In genomic region chr8:94183117-94183516, GRCm38 (mm10) we compare ENCODE assay signal across 8 mouse cellular contexts. TPM values are rescaled to one million over a fixed set of nuclear protein-coding genes. Genes with fewer than 3 reads are reported as not detected.
DNase-seq lines count a peak whose midpoint lies in the region; ATAC-seq and TF ChIP-seq lines count a peak whose summit lies in the region.

No protein-coding gene starts in this region.

- H3K27me3 ChIP-seq in embryonic facial prominence, embryonic 12.5 days, result peaks cover 91% of the 10 kb centered on the region
- no peaks in the 10 kb centered on the region for H3K27me3 ChIP-seq in kidney, adult 2 months (replicated peaks; ENCODE audit: control insufficient read depth, insufficient read depth, low read length)
- no peaks in the 10 kb centered on the region; the same call in 1 of the 2 replicates for H3K27me3 ChIP-seq in liver, embryonic 14.5 days (ENCODE audit: control insufficient read depth, insufficient read depth, low read length)
- peaks cover 11% of the 10 kb centered on the region; the same call in 1 of the 2 replicates for H3K27me3 ChIP-seq in stomach, embryonic 15.5 days (replicated peaks)

- ATAC-seq in embryonic facial prominence, embryonic 12.5 days (ENCODE audit: insufficient number of reproducible peaks, insufficient read depth, low FRiP score, low TSS enrichment), result peak; percentile 43; the same call in 1 of the 2 replicates
- ATAC-seq in liver, embryonic 14.5 days (ENCODE audit: insufficient read depth), result peak; percentile 64
- ATAC-seq in stomach, embryonic 15.5 days (ENCODE audit: insufficient read depth, low FRiP score, low read depth), result peak; percentile 71

- TF ChIP-seq POLR2A in kidney, adult 2 months (IDR thresholded peaks at IDR 0.05; ENCODE audit: low read depth, low read length), result no peak

- H3K4me1 ChIP-seq in embryonic facial prominence, embryonic 12.5 days, result peaks cover 29% of the 10 kb centered on the region
- peaks cover 4% of the 10 kb centered on the region; the same call in 1 of the 2 replicates for H3K4me1 ChIP-seq in kidney, adult 2 months (ENCODE audit: control insufficient read depth, insufficient read depth, low read length)
- peaks cover 57 to 63% of the 10 kb centered on the region in 2 experiments for H3K4me1 ChIP-seq in liver, embryonic 14.5 days (replicated peaks; ENCODE audit: control insufficient read depth in 2 of 2, insufficient read depth in 2 of 2, low read length in 1 of 2)
- peaks cover 19% of the 10 kb centered on the region for H3K4me1 ChIP-seq in stomach, embryonic 15.5 days

- H3K36me3 ChIP-seq in embryonic facial prominence, embryonic 12.5 days, result no peaks in the 10 kb centered on the region
- no peaks in the 10 kb centered on the region for H3K36me3 ChIP-seq in kidney, adult 2 months (ENCODE audit: control insufficient read depth, insufficient read depth, low read length)
- no peaks in the 10 kb centered on the region; the same call in 1 of the 2 replicates for H3K36me3 ChIP-seq in liver, embryonic 14.5 days (replicated peaks; ENCODE audit: control insufficient read depth, insufficient read depth, low read depth)
- no peaks in the 10 kb centered on the region for H3K36me3 ChIP-seq in stomach, embryonic 15.5 days

- DNase-seq in ovary, adult 18-20 months (ENCODE audit: low spot score), result peak; percentile 81
- no peak for DNase-seq in ovary, postnatal 10 days (ENCODE audit: low spot score)
- DNase-seq in heart, adult 8-10 months (ENCODE audit: low spot score), result peak; percentile 73
- DNase-seq in kidney, adult 2 months, result peak; percentile 88
- peak; percentile 90 to 93 (median 90) for DNase-seq in liver, embryonic 14.5 days (ENCODE audit: low read depth in 3 of 3, low spot score in 3 of 3)
- peak; percentile 88 for DNase-seq in naive thymus-derived CD4-positive, alpha-beta T cell, adult 2 months (ENCODE audit: low read depth)

- TF ChIP-seq CTCF in kidney, adult 2 months (conservative IDR thresholded peaks at IDR 0.05; ENCODE audit: insufficient read depth, insufficient read length, low read depth, low read length), result peak; percentile 67
- TF ChIP-seq CTCF in liver, embryonic 14.5 days (IDR thresholded peaks at IDR 0.05; ENCODE audit: low read depth), result peak; percentile 89

- 0 out of 2 replicates have a peak overlapping the region, but pooled peaks have one; percentile 13 for H3K27ac ChIP-seq in embryonic facial prominence, embryonic 12.5 days
- H3K27ac ChIP-seq in kidney, adult 2 months (ENCODE audit: insufficient read depth, low read depth, low read length), result peak overlapping the region; percentile 84
- H3K27ac ChIP-seq in liver, embryonic 14.5 days, result peak overlapping the region; percentile 95
- H3K27ac ChIP-seq in stomach, embryonic 15.5 days, result peak overlapping the region; percentile 85

- no peaks in the 10 kb centered on the region for H3K9me3 ChIP-seq in embryonic facial prominence, embryonic 12.5 days
- no peaks in the 10 kb centered on the region for H3K9me3 ChIP-seq in liver, embryonic 14.5 days (ENCODE audit: control insufficient read depth, low read length)
- no peaks in the 10 kb centered on the region for H3K9me3 ChIP-seq in stomach, embryonic 15.5 days

- peak overlapping the region; percentile 18 for H3K4me3 ChIP-seq in embryonic facial prominence, embryonic 12.5 days
- H3K4me3 ChIP-seq in kidney, adult 2 months (ENCODE audit: insufficient read depth, low read depth, low read length), result peak overlapping the region; percentile 43
- peak overlapping the region; percentile 59 to 66 for H3K4me3 ChIP-seq in liver, embryonic 14.5 days (ENCODE audit: insufficient read depth in 1 of 2, low read depth in 2 of 2, low read length in 2 of 2)
- peak overlapping the region; percentile 31 for H3K4me3 ChIP-seq in stomach, embryonic 15.5 days (replicated peaks)

- no peak; the same call in none of the 2 replicates for TF ChIP-seq EP300 in liver, embryonic 14.5 days (IDR thresholded peaks at IDR 0.05; ENCODE audit: low read depth)

- H3K9ac ChIP-seq in embryonic facial prominence, embryonic 12.5 days, result no peak overlapping the region
- H3K9ac ChIP-seq in liver, embryonic 14.5 days (replicated peaks), result peak overlapping the region; percentile 74
- no peak overlapping the region for H3K9ac ChIP-seq in stomach, embryonic 15.5 days

- WGBS in embryonic facial prominence, embryonic 12.5 days, result under 1% methylated on average over 16 of the region's 16 CpGs
- under 1% methylated on average over 16 of the region's 16 CpGs for WGBS in kidney, adult 2 months
- WGBS in liver, embryonic 14.5 days (ENCODE audit: insufficient replicate concordance), result 0% methylated on average over 16 of the region's 16 CpGs
- WGBS in stomach, embryonic 15.5 days, result under 1% methylated on average over 16 of the region's 16 CpGs

- H3K4me2 ChIP-seq in embryonic facial prominence, embryonic 12.5 days (replicated peaks), result peak overlapping the region; percentile 42
- H3K4me2 ChIP-seq in liver, embryonic 14.5 days (ENCODE audit: low read depth), result peak overlapping the region; percentile 88
- peak overlapping the region; percentile 54 for H3K4me2 ChIP-seq in stomach, embryonic 15.5 days

RNA-seq across cellular contexts. Expression of gene Mt1, which starts 4.2 kb away (rescaled TPM):
- polyA plus RNA-seq in embryonic facial prominence, embryonic 12.5 days (2016; fragmentation: Nextera tagmentation; extraction: Ambion mirVana), result 73.2 and 73.3 TPM in 2 replicates
- 100 to 1,000 TPM; 196 to 496 (median 239) TPM for total RNA-seq in heart, adult 8-10 months (2022)
- 906 and 994 TPM in 2 replicates for polyA plus RNA-seq in kidney, adult 2 months (2012; rRNA removed)
- polyA plus RNA-seq in liver, embryonic 14.5 days (2012; rRNA removed), result 3,236 and 4,039 TPM in 2 replicates
- polyA plus RNA-seq in liver, embryonic 14.5 days (2014; fragmentation: Nextera tagmentation; extraction: Ambion mirVana), result 5,334 and 6,015 TPM in 2 replicates
- polyA plus RNA-seq in stomach, embryonic 15.5 days (2015; fragmentation: Nextera tagmentation; extraction: Ambion mirVana), result 1,735 and 2,224 TPM in 2 replicates

RNA-seq across cellular contexts. Expression of gene Mt2, which starts 10.7 kb away (rescaled TPM):
- 28.6 and 37.7 TPM in 2 replicates for polyA plus RNA-seq in embryonic facial prominence, embryonic 12.5 days (2016; fragmentation: Nextera tagmentation; extraction: Ambion mirVana)
- total RNA-seq in heart, adult 8-10 months (2022), result 100 to 1,000 TPM in 1 of 4 experiments, 10 to 100 TPM in 3; 34.4 to 168 (median 56.0) TPM
- polyA plus RNA-seq in kidney, adult 2 months (2012; rRNA removed), result 57.6 and 80.2 TPM in 2 replicates
- polyA plus RNA-seq in liver, embryonic 14.5 days (2012; rRNA removed), result 1,629 and 2,197 TPM in 2 replicates
- polyA plus RNA-seq in liver, embryonic 14.5 days (2014; fragmentation: Nextera tagmentation; extraction: Ambion mirVana), result 1,576 and 1,601 TPM in 2 replicates
- 478 and 643 TPM in 2 replicates for polyA plus RNA-seq in stomach, embryonic 15.5 days (2015; fragmentation: Nextera tagmentation; extraction: Ambion mirVana)

RNA-seq across cellular contexts. Expression of gene Mt3, which starts 30.7 kb away (rescaled TPM):
- polyA plus RNA-seq in embryonic facial prominence, embryonic 12.5 days (2016; fragmentation: Nextera tagmentation; extraction: Ambion mirVana), result 4.7 and 5.7 TPM in 2 replicates
- 1 to 10 TPM; 2.3 to 5.4 (median 4.3) TPM for total RNA-seq in heart, adult 8-10 months (2022)
- 4.2 and 8.4 TPM in 2 replicates for polyA plus RNA-seq in kidney, adult 2 months (2012; rRNA removed)
- polyA plus RNA-seq in liver, embryonic 14.5 days (2012; rRNA removed), result 0.10 and 0.30 TPM in 2 replicates
- 0.61 TPM in 1 of 2 replicates, not detected in the other for polyA plus RNA-seq in liver, embryonic 14.5 days (2014; fragmentation: Nextera tagmentation; extraction: Ambion mirVana)
- polyA plus RNA-seq in stomach, embryonic 15.5 days (2015; fragmentation: Nextera tagmentation; extraction: Ambion mirVana), result 3.6 and 5.3 TPM in 2 replicates

RNA-seq across cellular contexts. Expression of gene Nup93, which starts 31.2 kb away (rescaled TPM):
- 110 TPM in 2 replicates for polyA plus RNA-seq in embryonic facial prominence, embryonic 12.5 days (2016; fragmentation: Nextera tagmentation; extraction: Ambion mirVana)
- 10 to 100 TPM; 12.4 to 17.9 (median 15.4) TPM for total RNA-seq in heart, adult 8-10 months (2022)
- 11.2 and 11.9 TPM in 2 replicates for polyA plus RNA-seq in kidney, adult 2 months (2012; rRNA removed)
- 23.2 and 28.2 TPM in 2 replicates for polyA plus RNA-seq in liver, embryonic 14.5 days (2012; rRNA removed)
- 38.7 and 43.2 TPM in 2 replicates for polyA plus RNA-seq in liver, embryonic 14.5 days (2014; fragmentation: Nextera tagmentation; extraction: Ambion mirVana)
- 66.1 and 77.3 TPM in 2 replicates for polyA plus RNA-seq in stomach, embryonic 15.5 days (2015; fragmentation: Nextera tagmentation; extraction: Ambion mirVana)

RNA-seq across cellular contexts. Expression of gene Mt4, which starts 46.1 kb away (rescaled TPM):
- not detected in 2 replicates for polyA plus RNA-seq in embryonic facial prominence, embryonic 12.5 days (2016; fragmentation: Nextera tagmentation; extraction: Ambion mirVana)
- total RNA-seq in heart, adult 8-10 months (2022), result not detected
- not detected in 2 replicates for polyA plus RNA-seq in kidney, adult 2 months (2012; rRNA removed)
- 1.4 and 2.1 TPM in 2 replicates for polyA plus RNA-seq in liver, embryonic 14.5 days (2012; rRNA removed)
- polyA plus RNA-seq in liver, embryonic 14.5 days (2014; fragmentation: Nextera tagmentation; extraction: Ambion mirVana), result 1.7 and 1.8 TPM in 2 replicates
- 0.66 and 0.92 TPM in 2 replicates for polyA plus RNA-seq in stomach, embryonic 15.5 days (2015; fragmentation: Nextera tagmentation; extraction: Ambion mirVana)

Comparison
In these comparisons a context has a peak if more than half of its experiments do, and no peak if none do; other contexts are left out.
1. H3K27ac ChIP-seq: peak in every context shown above with its lines; median percentile 95 in liver, embryonic 14.5 days; 85 in stomach, embryonic 15.5 days; 84 in kidney, adult 2 months; 13 in embryonic facial prominence, embryonic 12.5 days.
2. RNA of gene Mt1, which starts 4.2 kb away (polyA plus RNA-seq): 3,236 to 6,015 TPM in liver, embryonic 14.5 days, 1,735 to 2,224 TPM in stomach, embryonic 15.5 days and 906 to 994 TPM in kidney, adult 2 months; 73.2 to 73.3 TPM in embryonic facial prominence, embryonic 12.5 days; every median in the first group is over 10 times any median in the second.
3. Peak in every context shown above with its lines, with median percentiles within 50 percentile points of each other: ATAC-seq, H3K4me2 ChIP-seq and H3K4me3 ChIP-seq.